Mouse (Mus musculus) kidney, adult 2 months (tissue): ENCODE measurements around the gene Meis1. TPM values are rescaled to one million over a fixed set of nuclear protein-coding genes. Genes with fewer than 3 reads are reported as not detected.
A peak's percentile ranks its signal among the peaks of the same experiment; 100 is the strongest.

Source experiments
- DNase-seq: peaks from one replicate; pipeline ENCODE4 v3.0.0; 2021
- H3K27ac ChIP-seq: fragments of 200-500 bp; 2 replicates; pipeline ENCODE4 v1.5.1; 2012; ENCODE audit warnings: low read depth, low read length, control low read depth, inconsistent platforms; ENCODE audit not compliant: insufficient read depth
- H3K27me3 ChIP-seq: fragments of 200-500 bp; replicated peaks from 2 replicates; pipeline ENCODE4 v1.6.1; 2012; ENCODE audit warnings: mild to moderate bottlenecking, moderate library complexity, low read length, inconsistent platforms; ENCODE audit not compliant: control insufficient read depth, insufficient read depth
- H3K36me3 ChIP-seq: fragments of 200-500 bp; 2 replicates; pipeline ENCODE4 v1.6.1; 2012; ENCODE audit warnings: mild to moderate bottlenecking, moderate library complexity, low read length, inconsistent platforms; ENCODE audit not compliant: control insufficient read depth, insufficient read depth
- H3K4me1 ChIP-seq: fragments of 200-500 bp; 2 replicates; pipeline ENCODE4 v1.6.1; 2011; ENCODE audit warnings: low read length; ENCODE audit not compliant: control insufficient read depth, insufficient read depth
- H3K4me3 ChIP-seq: fragments of 200-500 bp; 2 replicates; pipeline ENCODE4 v1.5.1; 2011; ENCODE audit warnings: mild to moderate bottlenecking, low read depth, low read length, control low read depth; ENCODE audit not compliant: insufficient read depth
- CTCF ChIP-seq: fragments of 200-500 bp; conservative IDR thresholded peaks from 2 replicates; pipeline ENCODE4 v1.5.1; 2011; ENCODE audit warnings: low read depth, mild to moderate bottlenecking, control low read depth, low read length, moderate library complexity, mixed read lengths; ENCODE audit not compliant: insufficient read depth, insufficient read length
- POLR2A ChIP-seq: fragments of 200-500 bp; IDR thresholded peaks from one replicate; pipeline ENCODE4 v1.6.1; 2011; ENCODE audit warnings: low read depth, low read length, control low read depth
- WGBS: fragments of 180-500 bp; shearing (Covaris S2); methylation state at CpG from one replicate; pipeline ENCODE4 v1.1.7; 2018; 5-methylcytosine and 5-hydroxymethylcytosine counted together
- polyA plus RNA-seq: library from polyadenylated mRNA; depleted of rRNA; stranded (reverse); fragments of >200 nt; gene quantifications from 2 replicates; pipeline ENCODE4 v1.2.3, GENCODE M21; 2012

The Meis1 gene
- polyA plus RNA-seq, 1 experiment: 6.2 TPM

DNA sequence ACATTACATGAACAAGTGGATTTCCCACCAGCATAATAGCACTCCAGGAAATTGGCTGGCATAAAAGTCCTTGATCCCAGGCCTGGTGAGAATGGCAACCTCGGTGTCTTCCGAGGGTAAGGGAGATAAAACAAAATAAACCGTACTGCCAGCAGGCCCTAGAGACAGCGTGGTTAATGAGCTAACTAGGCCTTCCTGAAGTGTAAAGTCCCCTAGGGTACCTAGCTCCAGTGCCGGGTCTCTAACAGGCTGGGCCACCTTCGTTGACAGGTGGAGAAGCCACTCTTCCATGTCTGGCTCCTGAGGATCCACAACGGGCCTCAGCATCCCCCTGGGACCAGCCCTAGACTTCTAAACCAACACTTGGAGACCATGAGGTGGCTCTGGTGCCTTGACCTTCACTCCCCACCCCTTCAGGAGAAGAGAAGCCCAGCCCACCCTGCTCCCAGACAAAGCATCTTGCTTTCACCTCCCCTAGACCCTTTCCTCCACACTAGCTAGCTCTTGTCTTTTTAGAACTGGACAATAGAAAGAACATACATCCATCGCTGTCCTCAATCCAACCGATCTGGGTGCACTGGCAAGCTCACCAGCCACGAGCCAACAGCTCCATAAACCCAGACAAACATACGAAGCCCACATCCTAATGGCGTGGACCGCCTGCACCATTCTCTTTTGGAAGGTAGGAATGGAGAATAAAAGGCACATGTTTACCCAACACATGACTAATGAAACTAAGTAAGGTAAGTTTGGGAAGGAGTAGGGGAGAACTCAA is 10.0 kb downstream of the Meis1 start:
- Histone ChIP-seq H3K27ac (peak overlapping the region; percentile 35; the same call in 1 of the 2 replicates), H3K36me3 (no peaks in the 10 kb centered on the region), H3K27me3 (no peaks in the 10 kb centered on the region; the same call in 1 of the 2 replicates), H3K4me3 (no peak overlapping the region), H3K4me1 (no peaks in the 10 kb centered on the region)
- WGBS: 74% methylated on average over 13 of the region's 13 CpGs
- TF ChIP-seq CTCF (no peak), POLR2A (no peak)
- DNase-seq: no peak

DNA sequence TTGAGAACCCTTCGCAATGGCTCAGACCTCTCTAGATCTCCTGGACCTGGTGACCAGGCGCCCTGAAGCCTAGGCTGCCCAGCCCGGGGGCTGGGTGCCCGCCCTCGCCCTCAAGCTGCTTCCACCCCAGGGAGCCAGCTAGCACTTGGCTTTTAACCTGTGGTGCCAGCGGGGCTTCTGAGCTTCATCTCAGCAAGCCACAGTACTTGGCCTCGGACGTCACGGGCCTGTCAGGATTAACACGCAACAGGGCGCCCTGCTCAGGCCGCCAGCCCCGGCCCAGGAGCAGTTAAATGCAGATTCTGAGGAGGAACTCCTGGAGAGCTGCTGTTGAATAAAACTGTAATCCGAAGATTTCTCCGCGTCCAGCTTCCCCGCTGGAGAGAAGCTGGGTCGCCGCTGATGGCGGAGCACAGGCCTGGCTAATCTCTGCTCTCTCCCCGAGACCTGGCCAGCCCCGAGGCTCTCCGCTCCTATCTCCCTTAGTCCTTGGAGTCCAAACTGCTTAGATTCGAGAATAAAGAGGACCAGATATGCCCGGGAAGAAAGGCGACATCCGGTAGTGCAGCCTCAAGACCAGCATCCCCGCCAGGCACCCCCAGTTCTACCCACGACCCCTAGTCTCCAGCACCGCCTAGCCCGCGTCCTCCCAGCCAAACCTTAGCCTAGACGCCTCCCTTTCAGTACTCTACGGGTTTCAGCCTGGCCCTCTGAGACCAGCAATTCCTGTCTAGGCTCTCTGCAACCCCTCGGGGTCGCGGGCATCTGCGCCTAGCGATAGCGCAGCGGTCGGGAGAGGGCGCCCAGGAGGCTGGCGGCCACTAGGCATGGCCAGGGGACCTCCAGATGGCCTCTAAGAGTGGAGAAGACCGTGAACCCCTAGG is 11.0 kb downstream of the Meis1 start:
- Histone ChIP-seq H3K27me3 (no peaks in the 10 kb centered on the region; the same call in 1 of the 2 replicates), H3K4me1 (no peaks in the 10 kb centered on the region), H3K4me3 (0 out of 2 replicates have a peak overlapping the region, but pooled peaks have one; percentile 4), H3K36me3 (no peaks in the 10 kb centered on the region), H3K27ac (0 out of 2 replicates have a peak overlapping the region, but pooled peaks have one; percentile 31)
- WGBS: 69% methylated on average over 45 of the region's 45 CpGs
- TF ChIP-seq CTCF (no peak), POLR2A (no peak)
- no peak for DNase-seq

DNA sequence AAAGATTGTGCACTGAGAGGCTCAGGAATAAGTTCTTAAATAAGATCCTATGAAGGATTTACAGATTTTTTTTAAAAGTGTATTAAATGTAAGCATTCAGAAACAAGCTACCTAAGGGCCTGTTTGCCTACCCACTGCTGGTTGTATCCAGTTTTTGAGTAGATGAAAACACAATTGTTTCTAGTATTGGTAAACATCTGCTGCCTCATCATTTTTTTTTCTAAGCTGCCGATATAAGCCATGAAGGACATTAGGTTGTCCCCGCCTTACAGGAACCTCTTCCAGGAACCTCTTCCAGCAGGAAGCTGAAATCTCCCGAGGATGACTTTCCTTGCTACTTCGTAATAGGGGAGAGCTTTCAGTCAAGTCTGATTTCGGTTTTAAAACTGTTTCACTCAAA is 11.7 kb downstream of the Meis1 start:
- Histone ChIP-seq H3K4me1 (no peaks in the 10 kb centered on the region), H3K4me3 (no peak overlapping the region), H3K27ac (no peak overlapping the region), H3K36me3 (no peaks in the 10 kb centered on the region), H3K27me3 (no peaks in the 10 kb centered on the region; the same call in 1 of the 2 replicates)
- TF ChIP-seq POLR2A: no peak
- TF ChIP-seq CTCF: no peak
- WGBS: 69% methylated on average over 5 of the region's 5 CpGs
- no peak for DNase-seq

DNA sequence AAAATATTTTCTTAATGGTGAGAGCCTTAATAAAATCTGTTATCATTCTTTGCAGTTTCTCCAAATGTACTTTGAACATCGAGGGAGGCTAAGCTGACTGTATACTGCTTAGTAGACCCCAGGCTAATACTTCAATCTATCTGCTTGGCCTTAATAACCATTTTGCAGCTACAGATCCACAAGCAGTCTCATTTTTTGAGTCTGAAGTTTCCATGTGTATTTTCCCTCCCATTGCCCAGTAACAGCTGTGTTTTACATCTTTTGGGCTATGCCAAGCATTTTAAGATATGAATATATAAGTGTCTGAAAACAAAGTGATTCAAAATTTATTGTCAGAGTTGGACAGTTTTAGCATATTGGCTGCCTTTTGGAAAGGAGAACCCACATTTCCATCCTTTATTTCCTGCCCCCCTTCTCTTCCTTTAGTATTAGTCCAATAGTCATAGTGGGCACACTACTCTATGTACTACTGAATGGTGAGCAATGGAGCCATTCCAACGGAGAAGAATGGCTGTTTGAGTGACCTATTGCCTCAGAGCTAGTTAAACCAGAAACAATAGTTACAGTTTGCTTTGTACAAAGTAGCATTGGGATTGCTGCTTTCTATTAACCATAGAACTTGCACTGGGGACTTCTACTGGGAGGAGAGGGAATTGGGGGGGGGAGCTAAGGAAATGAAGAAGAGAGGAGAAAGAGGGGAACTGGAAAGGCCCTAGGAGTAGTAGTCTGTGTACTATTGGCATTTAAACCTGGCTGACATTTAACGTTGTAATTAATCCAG is 12.7 kb downstream of the Meis1 start:
- no peak for DNase-seq
- Histone ChIP-seq H3K36me3 (no peaks in the 10 kb centered on the region), H3K27ac (no peak overlapping the region), H3K4me1 (no peaks in the 10 kb centered on the region), H3K27me3 (no peaks in the 10 kb centered on the region; the same call in 1 of the 2 replicates), H3K4me3 (no peak overlapping the region)
- no peak for TF ChIP-seq CTCF
- TF ChIP-seq POLR2A: no peak
- WGBS: 59% methylated on average over 3 of the region's 3 CpGs

DNA sequence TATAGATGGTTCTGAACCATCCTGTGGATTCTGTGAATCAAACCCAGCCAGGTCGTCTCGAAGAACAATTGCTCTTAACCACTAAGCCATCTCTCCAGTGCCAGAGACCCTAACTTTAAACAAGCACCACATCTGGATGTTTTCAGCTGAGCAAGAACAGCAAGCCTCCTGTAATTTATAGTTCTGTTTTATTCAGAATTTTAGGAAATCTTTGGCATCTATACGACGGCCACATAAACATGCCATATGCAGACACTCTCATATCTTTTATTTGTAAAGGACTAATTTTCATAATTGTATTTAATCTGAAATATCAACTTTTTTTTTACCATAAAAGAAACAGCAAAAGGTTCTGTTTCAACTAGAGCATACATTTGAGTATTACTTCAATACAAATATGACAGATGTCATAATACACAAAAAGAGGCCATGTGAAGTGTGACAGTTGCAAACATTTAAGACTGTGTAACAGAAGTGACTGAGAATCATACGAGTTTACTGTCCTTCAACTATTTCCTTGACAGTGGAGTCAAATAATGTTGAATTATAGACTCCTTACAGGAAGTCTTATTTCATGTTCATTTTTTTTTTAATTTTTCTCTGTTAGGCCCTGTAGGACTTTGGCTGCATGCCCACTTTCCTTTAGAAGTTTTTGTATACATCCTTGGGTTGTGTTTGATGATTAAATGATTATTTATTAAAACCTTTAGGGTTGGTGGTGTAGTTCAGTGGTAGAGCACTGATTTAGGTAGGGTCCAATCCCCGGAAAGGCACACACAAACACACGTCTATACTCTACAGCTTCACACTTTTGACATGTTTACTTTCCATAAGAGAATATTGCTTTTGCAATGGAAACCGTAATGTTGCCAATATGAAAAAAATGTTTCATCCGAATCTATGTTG is 13.5 kb downstream of the Meis1 start:
- no peak overlapping the region for H3K27ac ChIP-seq
- no peak for TF ChIP-seq POLR2A
- TF ChIP-seq CTCF: no peak
- H3K4me3 ChIP-seq: no peak overlapping the region
- DNase-seq: no peak
- WGBS: 82% methylated on average over 9 of the region's 9 CpGs
- no peaks in the 10 kb centered on the region; the same call in 1 of the 2 replicates for H3K27me3 ChIP-seq
- no peaks in the 10 kb centered on the region for H3K4me1 ChIP-seq
- no peaks in the 10 kb centered on the region for H3K36me3 ChIP-seq

DNA sequence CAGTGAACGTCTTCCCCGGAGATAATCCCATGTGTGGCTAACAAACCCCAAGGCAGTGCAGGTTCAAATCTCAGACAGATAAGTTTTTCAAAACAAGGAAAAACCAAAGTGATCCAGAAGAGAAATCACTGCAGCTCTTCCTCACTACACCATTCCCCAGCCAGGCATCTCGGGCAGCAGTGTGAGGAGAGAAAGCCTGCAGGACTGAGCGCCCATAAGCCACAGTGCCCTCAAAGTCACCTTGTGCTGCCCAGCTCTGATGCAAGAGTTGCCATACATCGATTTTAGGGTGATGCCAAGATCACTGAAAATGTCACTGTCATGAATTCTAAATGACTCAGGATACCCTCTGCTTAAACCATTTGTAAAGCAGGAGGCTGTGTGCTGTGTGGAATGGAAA is 15.7 kb downstream of the Meis1 start:
- H3K27ac ChIP-seq: no peak overlapping the region
- TF ChIP-seq POLR2A (no peak), CTCF (no peak)
- no peaks in the 10 kb centered on the region for H3K36me3 ChIP-seq
- whole genome bisulfite sequencing: 73% methylated on average over 5 of the region's 5 CpGs
- H3K4me3 ChIP-seq: no peak overlapping the region
- H3K4me1 ChIP-seq: no peaks in the 10 kb centered on the region
- no peak for DNase-seq
- no peaks in the 10 kb centered on the region for H3K27me3 ChIP-seq
